ENCODE assay signal across 8 mouse cellular contexts in the genomic region with DNA sequence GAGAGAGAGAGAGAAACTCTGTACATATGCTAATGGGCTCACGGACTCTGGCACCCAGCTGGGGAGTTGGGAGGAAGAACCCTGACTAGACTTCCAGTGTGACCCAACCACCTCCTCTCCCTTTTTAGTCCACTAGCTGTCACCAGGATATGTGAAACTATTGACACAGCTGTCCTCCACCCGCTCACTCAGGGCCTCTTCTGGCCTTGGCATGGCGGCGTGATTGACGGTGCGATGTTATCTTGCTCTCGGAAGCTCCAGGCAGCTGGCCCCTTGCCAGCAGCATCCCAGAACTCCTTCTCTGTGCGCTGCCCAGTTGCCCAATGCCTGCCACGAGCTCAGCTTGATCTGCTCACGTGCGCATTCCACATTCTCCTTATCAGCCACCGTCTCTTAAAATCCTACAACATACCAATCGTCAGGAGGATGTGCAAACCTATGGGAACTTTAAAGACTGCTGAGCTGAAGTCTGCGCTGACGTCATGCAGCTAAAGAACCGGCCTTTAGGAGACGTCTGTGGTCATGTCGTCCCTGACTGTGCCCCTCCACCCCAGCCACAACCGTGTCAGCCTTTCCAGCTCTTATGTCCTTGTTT. TPM values are rescaled to one million over a fixed set of nuclear protein-coding genes. Genes with fewer than 3 reads are reported as not detected.
A peak's percentile ranks its signal among the peaks of the same experiment; 100 is the strongest.
DNase-seq lines count a peak whose midpoint lies in the region; ATAC-seq and TF ChIP-seq lines count a peak whose summit lies in the region.

No protein-coding gene starts in this region.

- H3ac ChIP-seq in myocyte (ENCODE audit: control insufficient read depth, insufficient read length), result no peak overlapping the region

- H3K4me2 ChIP-seq in myocyte (ENCODE audit: low read depth), result no peak overlapping the region

- H3K4me3 ChIP-seq in heart, adult 2 months, result no peak overlapping the region
- no peak overlapping the region for H3K4me3 ChIP-seq in myocyte

- ATAC-seq in CD4-positive, CD25-positive, alpha-beta regulatory T cell, adult 4 months, result no peak

- TF ChIP-seq CTCF in heart, adult 2 months (IDR thresholded peaks at IDR 0.05), result no peak

- 16% methylated on average over 19 of the region's 19 CpGs for WGBS in heart, adult 2 months

- H3K9ac ChIP-seq in heart, adult 2 months (ENCODE audit: low read depth, low read length), result no peak overlapping the region

- H3K4me1 ChIP-seq in heart, adult 2 months (ENCODE audit: control insufficient read depth, insufficient read depth, low read length), result no peaks in the 10 kb centered on the region

- TF ChIP-seq EP300 in heart, adult 2 months (IDR thresholded peaks at IDR 0.05; ENCODE audit: insufficient read depth, low read depth, low read length), result no peak

- intact Hi-C loops in heart, adult 2 months (cut with DNase I), result no loop called here
- intact Hi-C loops in left cerebral cortex, postnatal 36 days (cut with DNase I), result no loop called here

- no peaks in the 10 kb centered on the region for H3K79me2 ChIP-seq in heart, adult 2 months (replicated peaks; ENCODE audit: control insufficient read depth, insufficient read depth, low read length)
- H3K79me2 ChIP-seq in myocyte (ENCODE audit: control insufficient read depth, insufficient read depth), result no peaks in the 10 kb centered on the region

- no peak overlapping the region for H3K27ac ChIP-seq in heart, adult 2 months

- no peaks in the 10 kb centered on the region; the same call in 1 of the 2 replicates for H3K27me3 ChIP-seq in heart, adult 2 months (ENCODE audit: control insufficient read depth, insufficient read depth, low read length)
- H3K27me3 ChIP-seq in myocyte (ENCODE audit: control insufficient read depth, insufficient read depth, insufficient read length), result no peaks in the 10 kb centered on the region

- peak; percentile 26 to 46 for DNase-seq in heart, adult 2 months
- no peak for DNase-seq in heart, adult 11 months
- peak; percentile 9 for DNase-seq in NIH3T3 (ENCODE audit: low read depth)
- peak; percentile 76 for DNase-seq in fat pad, adult 2 months (ENCODE audit: extremely low read depth, low read depth, low spot score)
- peak; percentile 19 for DNase-seq in kidney, postnatal 14 days
- no peak for DNase-seq in left cerebral cortex, postnatal 36 days (ENCODE audit: low spot score in 2 of 2)

- H3K36me3 ChIP-seq in heart, adult 2 months (ENCODE audit: control insufficient read depth, insufficient read depth, low read length), result no peaks in the 10 kb centered on the region
- no peaks in the 10 kb centered on the region for H3K36me3 ChIP-seq in myocyte (ENCODE audit: control insufficient read depth, insufficient read depth)

- TF ChIP-seq POLR2A in heart, adult 2 months (IDR thresholded peaks at IDR 0.05; ENCODE audit: insufficient read depth, low read depth, low read length), result no peak
- TF ChIP-seq POLR2A in myocyte (IDR thresholded peaks at IDR 0.05; ENCODE audit: insufficient read length, low read depth), result no peak

TF ChIP-seq in myocyte, 11 proteins besides CTCF, POLR2A, EP300 and RAD21:
- TF ChIP-seq MAX (IDR thresholded peaks at IDR 0.05; ENCODE audit: low read depth) (no peak), POLR2AphosphoS2 (IDR thresholded peaks at IDR 0.05; ENCODE audit: insufficient read length, low read depth) (no peak), REST (IDR thresholded peaks at IDR 0.05; ENCODE audit: insufficient read depth, insufficient read length) (no peak), MYOG (IDR thresholded peaks at IDR 0.05; ENCODE audit: control insufficient read depth in 1 of 3, insufficient read depth in 1 of 3, insufficient read length in 2 of 3, low read depth in 2 of 3) (peak in 2 of 3 experiments; percentile 30 to 92), MYOD1 (IDR thresholded peaks at IDR 0.05; ENCODE audit: control insufficient read depth in 1 of 3, insufficient read length in 2 of 3, low read depth in 2 of 3) (peak; percentile 67 to 97 (median 82)), CEBPB (IDR thresholded peaks at IDR 0.05; ENCODE audit: insufficient read depth, poor library complexity, severe bottlenecking) (0 out of 2 replicates have a peak, but pooled peaks have one; percentile 1), TCF12 (IDR thresholded peaks at IDR 0.05; ENCODE audit: insufficient read depth, poor library complexity, severe bottlenecking) (peak; percentile 60), E2F4 (IDR thresholded peaks at IDR 0.05; ENCODE audit: insufficient read depth) (no peak), TCF3 (IDR thresholded peaks at IDR 0.05; ENCODE audit: insufficient read length, low read depth) (peak; percentile 61)
TF ChIP-seq in myocyte: peak in this region for 5.

RNA-seq across cellular contexts. Expression of a gene that starts 5.9 kb away (rescaled TPM):
- total RNA-seq in heart, adult 2 months (2021), result 1 to 10 TPM in 1 of 2 experiments, under 1 TPM in 1; 0.70 to 2.5 TPM
- 1.9 and 2.6 TPM in 2 replicates for polyA plus RNA-seq in heart, adult 2 months (2012; rRNA removed)
- polyA plus RNA-seq in myocyte (2012; fragmentation: generic; extraction: Trizol), result 1.4 TPM
- polyA plus RNA-seq in CD4-positive, CD25-positive, alpha-beta regulatory T cell, adult 4 months (2017; shearing (Covaris generic)), result under 1 TPM; 0.30 to 0.85 TPM
- total RNA-seq in left cerebral cortex, postnatal 36 days (2021), result not detected

RNA-seq across cellular contexts. Expression of a gene that starts 30.5 kb away (rescaled TPM):
- total RNA-seq in heart, adult 2 months (2021), result under 1 TPM; 0.09 to 0.16 TPM
- polyA plus RNA-seq in heart, adult 2 months (2012; rRNA removed), result 0.06 TPM in 1 of 2 replicates, not detected in the other
- polyA plus RNA-seq in myocyte (2012; fragmentation: generic; extraction: Trizol), result 2.8 TPM
- under 1 TPM; 0.15 to 0.32 TPM for polyA plus RNA-seq in CD4-positive, CD25-positive, alpha-beta regulatory T cell, adult 4 months (2017; shearing (Covaris generic))
- total RNA-seq in left cerebral cortex, postnatal 36 days (2021), result not detected

RNA-seq across cellular contexts. Expression of a gene that starts 37.5 kb away (rescaled TPM):
- not detected for total RNA-seq in heart, adult 2 months (2021)
- not detected in 2 replicates for polyA plus RNA-seq in heart, adult 2 months (2012; rRNA removed)
- polyA plus RNA-seq in myocyte (2012; fragmentation: generic; extraction: Trizol), result 0.20 TPM
- polyA plus RNA-seq in CD4-positive, CD25-positive, alpha-beta regulatory T cell, adult 4 months (2017; shearing (Covaris generic)), result not detected
- 1 to 10 TPM in 1 of 2 experiments, under 1 TPM in 1; 0.34 to 1.2 TPM for total RNA-seq in left cerebral cortex, postnatal 36 days (2021)

Comparison
In these comparisons a context has a peak if more than half of its experiments do, and no peak if none do; other contexts are left out.
1. DNase-seq: peak in heart, adult 2 months (2 of 2), NIH3T3 (single experiment), fat pad, adult 2 months (single experiment) and kidney, postnatal 14 days (single experiment); none in heart, adult 11 months (single experiment) and left cerebral cortex, postnatal 36 days (0 of 2).